Mouse (Mus musculus): ENCODE data around the gene Ppt2.

Ppt2 gene

GRCm38 (mm10) chr17:34632261-34632691 is 4.0 kb upstream of the Ppt2 start:
- no peak; the same call in 1 of the 2 replicates for TF ChIP-seq GATA4 (IDR thresholded peaks at IDR 0.05; ENCODE audit: insufficient replicate concordance, low read length)

GRCm38 (mm10) chr17:34631647-34632046 is 3.3 kb upstream of the Ppt2 start:
- TF ChIP-seq GATA4 (IDR thresholded peaks at IDR 0.05; ENCODE audit: insufficient replicate concordance, low read length) = no peak

- TF ChIP-seq GATA4 (IDR thresholded peaks at IDR 0.05; ENCODE audit: insufficient replicate concordance, low read length) = no peak
These were observed 2.5 kb upstream of the Ppt2 start for GRCm38 (mm10) chr17:34630761-34631301.

GRCm38 (mm10) chr17:34629796-34630603 is 1.7 kb upstream of the Ppt2 start:
- no peak for TF ChIP-seq GATA4 (IDR thresholded peaks at IDR 0.05; ENCODE audit: insufficient replicate concordance, low read length)

GRCm38 (mm10) chr17:34629221-34629751 is 976 bp upstream of the Ppt2 start, which contains the start of gene Prrt1:
TSS of gene Prrt1 (plus strand) at chr17:34629533.
- TF ChIP-seq GATA4 (IDR thresholded peaks at IDR 0.05; ENCODE audit: insufficient replicate concordance, low read length) = no peak

GRCm38 (mm10) chr17:34628644-34628967 is 296 bp upstream of the Ppt2 start:
- no peak for TF ChIP-seq GATA4 (IDR thresholded peaks at IDR 0.05; ENCODE audit: insufficient replicate concordance, low read length)

GRCm38 (mm10) chr17:34627093-34627942 is 992 bp downstream of the Ppt2 start:
- TF ChIP-seq GATA4 (IDR thresholded peaks at IDR 0.05; ENCODE audit: insufficient replicate concordance, low read length) = peak; percentile 52; the same call in 1 of the 2 replicates

- TF ChIP-seq GATA4 (IDR thresholded peaks at IDR 0.05; ENCODE audit: insufficient replicate concordance, low read length) = no peak
These were observed 1.6 kb downstream of the Ppt2 start for GRCm38 (mm10) chr17:34626773-34627092.

- no peak for TF ChIP-seq GATA4 (IDR thresholded peaks at IDR 0.05; ENCODE audit: insufficient replicate concordance, low read length)
These were observed 2.1 kb downstream of the Ppt2 start for GRCm38 (mm10) chr17:34626062-34626772.

GRCm38 (mm10) chr17:34624981-34625380 is 3.3 kb downstream of the Ppt2 start:
- no peak for TF ChIP-seq GATA4 (IDR thresholded peaks at IDR 0.05; ENCODE audit: insufficient replicate concordance, low read length)

- TF ChIP-seq GATA4 (IDR thresholded peaks at IDR 0.05; ENCODE audit: insufficient replicate concordance, low read length) = no peak
These were observed 5.1 kb downstream of the Ppt2 start for GRCm38 (mm10) chr17:34623161-34623560.

- no peak for TF ChIP-seq GATA4 (IDR thresholded peaks at IDR 0.05; ENCODE audit: insufficient replicate concordance, low read length)
These were observed 7.3 kb downstream of the Ppt2 start for GRCm38 (mm10) chr17:34621006-34621405.

- no peak for TF ChIP-seq GATA4 (IDR thresholded peaks at IDR 0.05; ENCODE audit: insufficient replicate concordance, low read length)
These were observed 9.3 kb downstream of the Ppt2 start for GRCm38 (mm10) chr17:34618999-34619398.

- TF ChIP-seq GATA4 (IDR thresholded peaks at IDR 0.05; ENCODE audit: insufficient replicate concordance, low read length) = no peak
These were observed 12.4 kb downstream of the Ppt2 start, which contains the start of gene Egfl8 for GRCm38 (mm10) chr17:34615871-34616270. TSS of gene Egfl8 (minus strand) at chr17:34615971.

GRCm38 (mm10) chr17:34613830-34614229 is 14.5 kb downstream of the Ppt2 start:
- no peak for TF ChIP-seq GATA4 (IDR thresholded peaks at IDR 0.05; ENCODE audit: insufficient replicate concordance, low read length)

Measured in liver, adult (tissue).